Mouse (Mus musculus) lung, embryonic 16.5 days (tissue): Measurements from ENCODE around the gene Mkrn2. TPM values are rescaled to one million over a fixed set of nuclear protein-coding genes. Genes with fewer than 3 reads are reported as not detected.

Source experiments
- ATAC-seq: fragments of 200-750 bp; cut with Nextera tagmentation; 2 replicates; pipeline ENCODE4 v1.8.0; 2017; ENCODE audit warnings: low read depth, mild to moderate bottlenecking, moderate library complexity
- H3K27ac ChIP-seq: fragments of 300-500 bp; sonication (generic); 2 replicates; pipeline ENCODE4 v1.5.1; 2014; ENCODE audit warnings: mild to moderate bottlenecking, control low read depth, low read length
- H3K27me3 ChIP-seq: fragments of 300-500 bp; sonication (generic); 2 replicates; pipeline ENCODE4 v1.6.1; 2014; ENCODE audit warnings: low read depth, low read length, mixed read lengths; ENCODE audit not compliant: control insufficient read depth, insufficient read depth
- H3K36me3 ChIP-seq: fragments of 300-500 bp; sonication (generic); 2 replicates; pipeline ENCODE4 v1.6.1; 2014; ENCODE audit warnings: low read length; ENCODE audit not compliant: control insufficient read depth, insufficient read depth
- H3K4me1 ChIP-seq: fragments of 300-500 bp; sonication (generic); replicated peaks from 2 replicates; pipeline ENCODE4 v1.6.1; 2014; ENCODE audit warnings: low read length, mixed read lengths; ENCODE audit not compliant: control insufficient read depth, insufficient read depth
- H3K4me2 ChIP-seq: fragments of 300-500 bp; sonication (generic); 2 replicates; pipeline ENCODE4 v1.6.1; 2014; ENCODE audit warnings: low read depth, low read length, control low read depth
- H3K4me3 ChIP-seq: fragments of 300-500 bp; sonication (generic); 2 replicates; pipeline ENCODE4 v1.5.1; 2014; ENCODE audit warnings: mild to moderate bottlenecking, low read length, control low read depth
- H3K9ac ChIP-seq: fragments of 300-500 bp; sonication (generic); 2 replicates; pipeline ENCODE4 v1.6.1; 2014; ENCODE audit warnings: low read length, control low read depth
- H3K9me3 ChIP-seq: fragments of 300-500 bp; sonication (generic); 2 replicates; pipeline ENCODE4 v1.6.1; 2016; ENCODE audit warnings: low read length; ENCODE audit not compliant: control insufficient read depth
- WGBS: fragments of 180-500 bp; shearing (Covaris S2); extraction: QIAGEN DNeasy Blood & Tissue Kit; methylation state at CpG from one replicate; pipeline ENCODE4 v1.1.7; 2014; 5-methylcytosine and 5-hydroxymethylcytosine counted together
- polyA plus RNA-seq: library from polyadenylated mRNA; unstranded; fragments of >200 nt; fragmentation: Nextera tagmentation; extraction: Ambion mirVana; gene quantifications from 2 replicates; pipeline ENCODE4 v1.2.1, GENCODE M21; 2015

Gene Mkrn2
- polyA plus RNA-seq, 1 experiment from 2014 or later = 27.1 TPM

DNA sequence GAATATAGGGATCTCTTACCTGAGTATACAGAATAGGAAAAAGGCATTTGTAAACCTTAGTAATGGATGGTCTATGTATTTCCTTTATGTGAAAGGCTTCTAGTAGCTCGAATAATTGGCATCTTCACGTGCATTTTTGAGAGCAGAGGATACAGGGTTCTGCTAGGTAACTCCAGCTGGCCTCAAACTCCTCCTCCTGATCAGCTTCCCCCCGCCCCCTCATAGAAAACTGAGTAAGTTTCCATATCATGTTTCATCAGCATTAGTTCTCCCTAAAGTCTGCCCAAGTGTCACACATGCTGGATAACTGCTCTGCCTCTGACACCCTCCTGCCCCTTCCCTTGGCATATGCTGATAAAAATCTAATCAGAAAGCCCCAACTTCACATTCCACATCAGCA, 20.9 kb upstream of the Mkrn2 start:
- H3K27me3 ChIP-seq = no peaks in the 10 kb centered on the region
- ATAC-seq = no peak
- no peak overlapping the region for H3K4me2 ChIP-seq
- H3K9me3 ChIP-seq = no peaks in the 10 kb centered on the region
- H3K36me3 ChIP-seq = peaks cover 19% of the 10 kb centered on the region
- H3K9ac ChIP-seq = no peak overlapping the region
- no peaks in the 10 kb centered on the region for H3K4me1 ChIP-seq
- no peak overlapping the region for H3K4me3 ChIP-seq
- 72% methylated on average over 3 of the region's 3 CpGs for WGBS
- no peak overlapping the region for H3K27ac ChIP-seq

DNA sequence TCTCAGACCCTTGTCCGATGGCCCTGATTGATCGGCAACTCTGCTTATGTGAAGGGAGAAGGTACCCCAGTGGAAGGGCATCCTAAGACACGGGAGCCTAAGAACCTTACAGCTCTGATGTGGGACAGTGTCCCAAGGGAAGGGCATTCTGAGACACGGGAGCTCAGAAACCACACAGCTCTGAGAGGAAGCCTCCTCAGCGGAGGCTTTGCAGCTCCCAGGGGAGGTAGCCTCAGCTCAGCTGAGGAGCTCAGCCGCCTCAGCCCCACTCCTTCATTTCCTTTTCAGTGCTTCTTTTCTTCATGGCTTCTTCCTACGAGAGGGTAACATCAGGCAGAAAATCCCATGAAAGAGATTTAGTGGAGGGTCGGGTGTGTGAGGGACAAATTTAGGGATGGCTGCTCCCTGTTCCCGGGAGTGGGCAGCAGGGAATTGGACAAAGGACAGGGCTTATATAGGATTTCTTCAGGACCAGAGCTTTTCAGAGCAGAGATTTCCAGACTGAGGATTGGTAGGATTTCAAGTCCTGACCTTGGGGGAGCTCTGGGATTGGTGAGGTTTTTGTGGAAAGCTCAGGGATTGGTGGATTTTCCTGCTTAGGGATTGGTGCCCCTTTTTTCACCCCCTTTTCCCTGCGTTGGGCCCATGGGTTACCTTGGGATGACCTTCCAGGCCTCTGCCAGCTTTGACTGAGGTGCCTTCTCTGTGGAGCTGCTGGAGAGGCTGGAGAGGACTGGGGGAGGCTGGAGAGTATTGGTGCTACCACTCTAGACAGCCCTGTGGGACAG, 19.2 kb upstream of the Mkrn2 start:
- Histone ChIP-seq H3K4me3 (no peak overlapping the region), H3K36me3 (peaks cover 12% of the 10 kb centered on the region), H3K27me3 (no peaks in the 10 kb centered on the region), H3K9me3 (no peaks in the 10 kb centered on the region), H3K9ac (no peak overlapping the region), H3K4me1 (no peaks in the 10 kb centered on the region), H3K27ac (no peak overlapping the region), H3K4me2 (no peak overlapping the region)
- ATAC-seq = no peak
- WGBS = 73% methylated on average over 10 of the region's 10 CpGs

DNA sequence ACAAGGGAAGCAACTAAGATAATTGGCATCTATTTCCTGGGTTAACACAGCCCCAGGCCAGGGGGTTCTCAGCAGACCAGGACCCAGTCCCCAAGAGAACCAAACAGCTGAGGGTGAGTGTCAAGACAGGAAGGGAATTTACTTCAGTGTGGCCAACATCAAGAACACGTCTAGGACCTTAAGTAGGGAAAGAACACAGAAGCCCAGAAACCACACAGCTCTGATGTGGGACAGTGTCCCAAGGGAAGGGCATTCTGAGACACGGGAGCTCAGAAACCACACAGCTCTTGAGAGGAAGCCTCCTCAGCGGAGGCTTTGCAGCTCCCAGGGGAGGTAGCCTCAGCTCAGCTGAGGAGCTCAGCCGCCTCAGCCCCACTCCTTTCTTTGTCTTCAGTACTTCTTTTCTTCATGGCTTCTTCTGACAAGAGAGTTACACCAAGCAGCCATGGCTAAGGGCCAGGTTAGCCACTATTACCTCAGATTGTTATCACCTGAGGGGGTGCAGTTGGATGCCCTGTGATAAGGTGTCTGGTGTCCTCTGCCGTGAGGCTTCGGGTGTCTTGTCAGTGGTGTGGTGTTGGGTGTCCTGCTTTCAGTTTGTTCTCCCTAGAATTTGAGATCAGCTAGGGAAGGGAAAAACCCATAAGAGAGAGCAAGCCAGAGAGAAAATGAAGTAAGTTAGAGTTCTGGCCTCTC, 18.1 kb upstream of the Mkrn2 start:
- Histone ChIP-seq H3K36me3 (peaks cover 3% of the 10 kb centered on the region), H3K9me3 (no peaks in the 10 kb centered on the region), H3K27me3 (no peaks in the 10 kb centered on the region), H3K4me3 (no peak overlapping the region), H3K9ac (no peak overlapping the region), H3K27ac (no peak overlapping the region), H3K4me1 (no peaks in the 10 kb centered on the region), H3K4me2 (no peak overlapping the region)
- 72% methylated on average over 6 of the region's 6 CpGs for WGBS
- ATAC-seq = no peak

DNA sequence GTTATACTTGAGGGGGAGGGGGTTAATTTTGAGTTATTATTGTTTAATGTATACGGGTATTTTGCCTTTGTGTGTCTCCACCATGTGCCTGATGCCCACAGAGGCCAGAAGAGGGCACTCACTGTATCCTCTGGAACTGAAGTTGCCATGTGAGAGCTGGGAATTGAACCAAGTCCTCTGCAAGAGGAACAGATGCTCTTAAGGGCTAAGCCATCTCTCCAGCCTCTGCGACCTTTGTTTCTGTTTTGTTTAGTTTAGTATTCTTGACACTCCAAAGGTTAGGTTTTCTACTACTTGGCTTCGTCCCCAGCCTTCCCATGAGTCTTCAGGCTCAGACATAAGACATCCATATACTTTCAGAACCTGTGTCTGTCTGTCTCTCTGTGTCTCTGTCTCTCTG, 17.5 kb upstream of the Mkrn2 start:
- no peak for ATAC-seq
- 66% methylated on average over 3 of the region's 3 CpGs for WGBS
- no peak overlapping the region for H3K4me2 ChIP-seq
- H3K4me3 ChIP-seq = no peak overlapping the region
- no peaks in the 10 kb centered on the region for H3K27me3 ChIP-seq
- H3K27ac ChIP-seq = no peak overlapping the region
- no peaks in the 10 kb centered on the region for H3K4me1 ChIP-seq
- H3K9me3 ChIP-seq = no peaks in the 10 kb centered on the region
- no peak overlapping the region for H3K9ac ChIP-seq
- H3K36me3 ChIP-seq = no peaks in the 10 kb centered on the region

DNA sequence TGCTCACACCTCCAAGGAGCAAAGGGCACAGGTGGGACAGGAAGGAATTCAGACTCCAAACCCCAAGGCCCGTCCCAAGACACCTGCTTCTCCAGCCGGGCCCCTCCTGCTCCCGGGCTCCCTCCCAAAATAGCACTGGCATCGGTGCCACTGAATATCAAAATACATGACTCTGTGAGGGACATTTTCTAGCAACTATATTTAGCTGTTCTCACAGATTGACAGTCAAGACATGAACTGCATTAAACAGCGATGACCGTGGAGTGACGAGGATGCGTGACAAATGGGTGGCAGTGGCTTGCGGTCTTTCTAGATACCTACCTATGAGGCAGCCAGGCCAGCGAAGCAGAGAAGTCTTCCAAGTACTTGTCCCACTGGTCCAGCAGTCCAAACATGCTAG, 15.4 kb upstream of the Mkrn2 start:
- Histone ChIP-seq H3K9me3 (no peaks in the 10 kb centered on the region), H3K27ac (no peak overlapping the region), H3K36me3 (no peaks in the 10 kb centered on the region), H3K4me3 (no peak overlapping the region), H3K9ac (no peak overlapping the region), H3K4me1 (no peaks in the 10 kb centered on the region), H3K4me2 (no peak overlapping the region), H3K27me3 (no peaks in the 10 kb centered on the region)
- ATAC-seq = no peak
- 77% methylated on average over 10 of the region's 10 CpGs for WGBS

DNA sequence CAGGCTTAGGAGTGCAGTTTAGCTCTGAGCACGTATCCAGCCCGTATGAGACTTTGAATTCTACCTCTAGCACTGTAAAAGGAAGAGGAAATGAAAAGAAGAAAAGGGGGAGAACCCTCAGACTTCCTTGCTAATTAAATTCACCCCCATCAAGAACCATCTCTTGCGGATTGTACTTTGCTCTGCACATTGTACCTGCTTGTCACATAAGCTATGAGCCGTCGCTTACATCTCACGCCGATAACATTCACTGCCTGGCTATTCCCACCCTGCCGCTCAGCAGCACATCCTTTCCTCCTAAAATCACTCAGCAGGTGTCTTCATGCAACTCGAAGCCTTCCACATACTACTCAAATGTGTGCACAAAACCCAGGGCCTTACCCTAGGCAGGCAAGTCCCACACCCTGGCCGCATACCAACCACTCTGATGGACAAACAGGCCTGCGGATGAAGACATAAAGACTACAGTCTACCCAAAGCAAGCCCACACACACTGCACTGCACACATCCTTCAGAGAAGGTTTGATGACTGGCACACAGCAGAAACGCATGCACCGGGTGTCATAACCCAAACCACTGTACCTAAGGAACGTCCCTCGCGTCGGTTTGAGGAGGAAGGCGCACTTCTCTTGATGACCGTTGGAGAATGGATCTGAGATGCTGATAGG, 9.9 kb upstream of the Mkrn2 start:
- H3K4me1 ChIP-seq = no peaks in the 10 kb centered on the region
- no peak for ATAC-seq
- no peak overlapping the region for H3K4me3 ChIP-seq
- H3K27ac ChIP-seq = no peak overlapping the region
- no peaks in the 10 kb centered on the region for H3K36me3 ChIP-seq
- no peak overlapping the region for H3K9ac ChIP-seq
- WGBS = 75% methylated on average over 19 of the region's 19 CpGs
- no peaks in the 10 kb centered on the region for H3K27me3 ChIP-seq
- H3K4me2 ChIP-seq = no peak overlapping the region
- H3K9me3 ChIP-seq = no peaks in the 10 kb centered on the region

DNA sequence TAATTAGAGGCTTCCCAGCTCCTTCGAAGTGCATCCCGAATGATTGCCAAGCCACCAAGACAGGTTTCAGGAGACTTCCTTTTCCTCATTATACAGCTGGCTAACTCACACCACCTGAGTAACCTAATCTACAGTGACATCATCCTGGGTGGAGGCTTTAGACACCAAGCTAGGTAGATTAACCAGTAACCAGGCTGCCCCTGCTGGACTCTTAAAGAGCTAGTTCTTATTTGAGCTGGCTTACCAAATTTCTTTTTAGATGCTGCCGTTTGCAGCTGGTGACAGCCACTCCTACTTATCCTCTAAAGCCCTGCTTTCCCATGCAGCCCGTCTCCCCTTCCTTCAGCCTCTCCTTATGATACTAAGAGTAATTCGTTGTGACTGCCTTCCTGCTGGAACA, 9.2 kb upstream of the Mkrn2 start, which contains the start of gene Mkrn2os:
Gene Mkrn2os (minus strand): TSS at position 119 of the 400 bp plus-strand sequence.
- H3K4me2 ChIP-seq = no peak within 1 kb of the TSS
- no peak within 1 kb of the TSS for H3K27ac ChIP-seq
- H3K36me3 ChIP-seq = no peaks in the 10 kb centered on the region
- H3K4me3 ChIP-seq = no peak within 1 kb of the TSS
- no peak for ATAC-seq
- H3K9me3 ChIP-seq = no peaks in the 10 kb centered on the region
- no peaks in the 10 kb centered on the region for H3K4me1 ChIP-seq
- no peak within 1 kb of the TSS for H3K9ac ChIP-seq
- H3K27me3 ChIP-seq = no peaks in the 10 kb centered on the region
- WGBS = 39% methylated on average over 5 of the region's 5 CpGs

DNA sequence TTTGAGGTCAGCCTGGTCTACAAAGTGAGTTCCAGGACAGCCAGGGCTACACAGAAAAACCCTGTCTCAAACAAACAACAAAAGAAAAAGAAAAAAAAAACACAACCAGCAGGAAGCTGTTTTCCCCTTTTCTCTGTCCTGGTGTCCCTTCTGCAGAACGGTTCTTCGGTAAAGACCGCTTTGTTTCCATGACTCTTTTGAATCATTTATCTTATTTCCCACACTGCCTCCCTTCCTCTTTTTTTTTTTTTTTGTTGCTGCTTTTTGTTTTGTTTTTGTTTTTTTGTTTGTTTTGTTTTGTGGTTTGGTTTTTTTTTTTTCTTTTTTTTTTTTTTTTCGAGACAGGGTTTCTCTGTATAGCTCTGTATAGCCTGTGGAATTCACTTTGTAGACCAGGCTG, 8.4 kb upstream of the Mkrn2 start:
- no peak overlapping the region for H3K9ac ChIP-seq
- H3K9me3 ChIP-seq = no peaks in the 10 kb centered on the region
- H3K4me1 ChIP-seq = no peaks in the 10 kb centered on the region
- H3K36me3 ChIP-seq = no peaks in the 10 kb centered on the region
- H3K4me2 ChIP-seq = no peak overlapping the region
- no peak for ATAC-seq
- 84% methylated on average over 4 of the region's 4 CpGs for WGBS
- H3K27ac ChIP-seq = no peak overlapping the region
- H3K4me3 ChIP-seq = no peak overlapping the region
- H3K27me3 ChIP-seq = no peaks in the 10 kb centered on the region

DNA sequence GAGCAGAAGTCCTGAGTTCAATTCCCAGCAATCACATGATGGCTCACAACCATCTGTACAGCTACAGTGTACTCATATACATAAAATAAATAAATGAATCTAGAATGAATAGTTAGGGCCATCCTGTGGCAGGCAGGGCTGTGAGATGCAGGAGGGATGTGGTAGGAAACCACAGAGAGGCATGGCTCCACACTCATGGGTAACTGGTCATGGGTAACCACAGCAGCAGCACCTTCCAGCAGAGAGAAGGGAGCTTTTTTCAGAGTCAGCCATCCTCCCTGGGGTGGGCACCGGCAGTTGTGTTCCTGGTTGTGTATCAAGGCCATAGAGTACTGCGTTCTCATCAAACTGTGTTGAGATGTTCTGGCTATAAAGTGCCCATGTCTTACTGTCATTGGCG, 7.2 kb upstream of the Mkrn2 start:
- Histone ChIP-seq H3K4me2 (no peak overlapping the region), H3K27ac (no peak overlapping the region)
- 85% methylated on average over 3 of the region's 3 CpGs for WGBS

More for the DNA sequence above, 7.2 kb upstream of the Mkrn2 start:
- Histone ChIP-seq H3K36me3 (no peaks in the 10 kb centered on the region), H3K4me3 (no peak overlapping the region), H3K4me1 (no peaks in the 10 kb centered on the region), H3K27me3 (no peaks in the 10 kb centered on the region), H3K9me3 (no peaks in the 10 kb centered on the region), H3K9ac (no peak overlapping the region)
- ATAC-seq = no peak
